Mouse (Mus musculus) heart, adult 2 months (tissue): ENCODE measurements at regions not wholly inside any gene's neighbourhood (a gene's known extent, or its start where the extent isn't known, plus 50 kb on each side); places are given as distances from the start of the nearest gene placed in this dataset.

Experiments
- DNase-seq, 2 experiments: peaks; one replicate each; pipeline ENCODE4 v3.0.0; 2021
- H3K27ac ChIP-seq: fragments of 200-600 bp; 2 replicates; pipeline ENCODE4 v1.8.1; 2022
- H3K27me3 ChIP-seq: fragments of 200-500 bp; 2 replicates; pipeline ENCODE4 v1.6.1; 2012; ENCODE audit warnings: mild to moderate bottlenecking, low read length, inconsistent platforms, mixed read lengths; ENCODE audit not compliant: control insufficient read depth, insufficient read depth
- H3K36me3 ChIP-seq: fragments of 200-500 bp; 2 replicates; pipeline ENCODE4 v1.6.1; 2012; ENCODE audit warnings: low read length, inconsistent platforms; ENCODE audit not compliant: control insufficient read depth, insufficient read depth
- H3K4me1 ChIP-seq: fragments of 200-500 bp; 2 replicates; pipeline ENCODE4 v1.6.1; 2011; ENCODE audit warnings: low read length; ENCODE audit not compliant: control insufficient read depth, insufficient read depth
- H3K4me3 ChIP-seq: fragments of 200-600 bp; 2 replicates; pipeline ENCODE4 v1.8.1; 2022
- H3K79me2 ChIP-seq: fragments of 200-500 bp; replicated peaks from 2 replicates; pipeline ENCODE4 v1.6.1; 2012; ENCODE audit warnings: mild to moderate bottlenecking, inconsistent platforms, low read length, moderate library complexity, mixed read lengths; ENCODE audit not compliant: control insufficient read depth, insufficient read depth
- H3K9ac ChIP-seq: fragments of 200-500 bp; 2 replicates; pipeline ENCODE4 v1.6.1; 2012; ENCODE audit warnings: low read depth, mild to moderate bottlenecking, control low read depth, inconsistent platforms, low read length, mixed read lengths
- CTCF ChIP-seq: fragments of 200-600 bp; IDR thresholded peaks from 2 replicates; pipeline ENCODE4 v1.8.1; 2022; ENCODE audit warnings: antibody characterized with exemption, mild to moderate bottlenecking, moderate library complexity
- EP300 ChIP-seq: fragments of 200-500 bp; IDR thresholded peaks from 2 replicates; pipeline ENCODE4 v1.6.1; 2011; ENCODE audit warnings: low read depth, low read length, control low read depth; ENCODE audit not compliant: insufficient read depth
- POLR2A ChIP-seq: fragments of 200-500 bp; IDR thresholded peaks from 2 replicates; pipeline ENCODE4 v1.6.1; 2011; ENCODE audit warnings: mild to moderate bottlenecking, low read depth, low read length, control low read depth; ENCODE audit not compliant: insufficient read depth
- WGBS: fragments of 180-500 bp; shearing (Covaris S2); methylation state at CpG from one replicate; pipeline ENCODE4 v1.1.7; 2018; 5-methylcytosine and 5-hydroxymethylcytosine counted together
- intact Hi-C: fragments of 180-260 bp; cut with DNase I; formaldehyde crosslinking; loops from one replicate; pipeline ENCODE4 v1.15.1; 2025

GRCm38 (mm10) chr4:79362522-79362921 lies 1150.8 kb upstream of the Ptprd start:
- H3K79me2 ChIP-seq, result no peaks in the 10 kb centered on the region
- TF ChIP-seq CTCF, result no peak
- H3K4me1 ChIP-seq, result no peaks in the 10 kb centered on the region
- no peak overlapping the region for H3K9ac ChIP-seq
- no peaks in the 10 kb centered on the region for H3K36me3 ChIP-seq
- intact Hi-C loops, result no loop called here
- H3K27me3 ChIP-seq, result no peaks in the 10 kb centered on the region
- 69% methylated on average over 4 of the region's 4 CpGs for WGBS
- H3K4me3 ChIP-seq, result no peak overlapping the region
- no peak for DNase-seq
- no peak overlapping the region for H3K27ac ChIP-seq

- DNase-seq, result no peak
- Histone ChIP-seq H3K4me3 (no peak overlapping the region), H3K79me2 (no peaks in the 10 kb centered on the region), H3K27me3 (no peaks in the 10 kb centered on the region), H3K4me1 (no peaks in the 10 kb centered on the region), H3K27ac (no peak overlapping the region), H3K9ac (no peak overlapping the region), H3K36me3 (no peaks in the 10 kb centered on the region)
- intact Hi-C loops, result no loop called here
- TF ChIP-seq CTCF (no peak), POLR2A (no peak), EP300 (no peak)
- WGBS, result 52% methylated on average over 1 of the region's 1 CpGs
Observed at GRCm38 (mm10) chr4:79357720-79358119, 1146.0 kb upstream of the Ptprd start.

GRCm38 (mm10) chr4:79309890-79310727 lies 1098.3 kb upstream of the Ptprd start:
- Histone ChIP-seq H3K9ac (no peak overlapping the region), H3K4me3 (no peak overlapping the region), H3K27ac (no peak overlapping the region), H3K79me2 (no peaks in the 10 kb centered on the region), H3K4me1 (no peaks in the 10 kb centered on the region), H3K27me3 (no peaks in the 10 kb centered on the region), H3K36me3 (no peaks in the 10 kb centered on the region)
- WGBS, result 45% methylated on average over 3 of the region's 3 CpGs
- intact Hi-C loops, result no loop called here
- DNase-seq, result no peak
- TF ChIP-seq POLR2A (no peak), CTCF (no peak), EP300 (no peak)

GRCm38 (mm10) chr4:79291091-79291490 lies 1079.3 kb upstream of the Ptprd start:
- 78% methylated on average over 1 of the region's 1 CpGs for WGBS

GRCm38 (mm10) chr4:79265044-79265443 lies 1053.3 kb upstream of the Ptprd start:
- whole genome bisulfite sequencing, result 59% methylated on average over 1 of the region's 1 CpGs
- no peaks in the 10 kb centered on the region for H3K36me3 ChIP-seq
- no peak overlapping the region for H3K27ac ChIP-seq
- no peaks in the 10 kb centered on the region for H3K27me3 ChIP-seq
- no peaks in the 10 kb centered on the region for H3K79me2 ChIP-seq
- no peak overlapping the region for H3K4me3 ChIP-seq
- intact Hi-C loops, result loop anchor here (2.0 kb wide), 1 partner anchor 42 kb away; no protein-coding TSS in a partner anchor
- H3K4me1 ChIP-seq, result no peaks in the 10 kb centered on the region
- DNase-seq, result no peak
- no peak overlapping the region for H3K9ac ChIP-seq
- TF ChIP-seq POLR2A, result no peak
- TF ChIP-seq EP300, result no peak
- no peak for TF ChIP-seq CTCF

More at GRCm38 (mm10) chr4:79291091-79291490, 1079.3 kb upstream of the Ptprd start:
- Histone ChIP-seq H3K36me3 (no peaks in the 10 kb centered on the region), H3K9ac (no peak overlapping the region), H3K27ac (no peak overlapping the region), H3K4me1 (no peaks in the 10 kb centered on the region), H3K79me2 (no peaks in the 10 kb centered on the region), H3K27me3 (no peaks in the 10 kb centered on the region), H3K4me3 (no peak overlapping the region)
- intact Hi-C loops, result no loop called here
- TF ChIP-seq POLR2A (no peak), CTCF (no peak), EP300 (no peak)
- no peak for DNase-seq

- DNase-seq, result no peak
- H3K4me3 ChIP-seq, result no peak overlapping the region
- no peak overlapping the region for H3K9ac ChIP-seq
- no peak overlapping the region for H3K27ac ChIP-seq
- H3K27me3 ChIP-seq, result no peaks in the 10 kb centered on the region
- intact Hi-C loops, result no loop called here
- no peaks in the 10 kb centered on the region for H3K79me2 ChIP-seq
- TF ChIP-seq CTCF, result no peak
- no peak for TF ChIP-seq POLR2A
- TF ChIP-seq EP300, result no peak
- no peaks in the 10 kb centered on the region for H3K36me3 ChIP-seq
- H3K4me1 ChIP-seq, result no peaks in the 10 kb centered on the region
Observed at GRCm38 (mm10) chr4:79243184-79243583, 1031.4 kb upstream of the Ptprd start.
